Mouse (Mus musculus): ENCODE measurements around the gene Ccdc80. TPM values are rescaled to one million over a fixed set of nuclear protein-coding genes. Genes with fewer than 3 reads are reported as not detected.
A peak's percentile ranks its signal among the peaks of the same experiment; 100 is the strongest.

The Ccdc80 gene
- polyA plus RNA-seq, 1 experiment from 2014 or later = 76.3 TPM

- Histone ChIP-seq H3K4me2 (ENCODE audit: low read depth, low read length) (no peak overlapping the region), H3K27me3 (ENCODE audit: control insufficient read depth, insufficient read depth, low read depth, low read length) (no peaks in the 10 kb centered on the region), H3K36me3 (ENCODE audit: control insufficient read depth, insufficient read depth, low read length) (no peaks in the 10 kb centered on the region), H3K4me3 (ENCODE audit: low read length) (no peak overlapping the region), H3K9me3 (ENCODE audit: control insufficient read depth, low read length) (no peaks in the 10 kb centered on the region), H3K9ac (ENCODE audit: low read length) (no peak overlapping the region), H3K27ac (ENCODE audit: low read length) (no peak overlapping the region), H3K4me1 (replicated peaks; ENCODE audit: control insufficient read depth, insufficient read depth, low read length) (peaks cover 8% of the 10 kb centered on the region)
- ATAC-seq (ENCODE audit: low read depth) = no peak
- 78% methylated on average over 1 of the region's 1 CpGs for WGBS
Measured at GRCm38 (mm10) chr16:45088842-45089241, 4.4 kb upstream of the Ccdc80 start.

GRCm38 (mm10) chr16:45090005-45090404, 3.2 kb upstream of the Ccdc80 start:
- WGBS = 7% methylated on average over 10 of the region's 10 CpGs
- H3K36me3 ChIP-seq (ENCODE audit: control insufficient read depth, insufficient read depth, low read length) = no peaks in the 10 kb centered on the region
- H3K9me3 ChIP-seq (ENCODE audit: control insufficient read depth, low read length) = no peaks in the 10 kb centered on the region
- no peak overlapping the region for H3K4me3 ChIP-seq (ENCODE audit: low read length)
- H3K27ac ChIP-seq (ENCODE audit: low read length) = no peak overlapping the region
- H3K4me1 ChIP-seq (replicated peaks; ENCODE audit: control insufficient read depth, insufficient read depth, low read length) = peaks cover 8% of the 10 kb centered on the region
- H3K4me2 ChIP-seq (ENCODE audit: low read depth, low read length) = no peak overlapping the region; the same call in 1 of the 2 replicates
- H3K9ac ChIP-seq (ENCODE audit: low read length) = no peak overlapping the region
- no peaks in the 10 kb centered on the region for H3K27me3 ChIP-seq (ENCODE audit: control insufficient read depth, insufficient read depth, low read depth, low read length)
- peak; percentile 63 for ATAC-seq (ENCODE audit: low read depth)

DNA sequence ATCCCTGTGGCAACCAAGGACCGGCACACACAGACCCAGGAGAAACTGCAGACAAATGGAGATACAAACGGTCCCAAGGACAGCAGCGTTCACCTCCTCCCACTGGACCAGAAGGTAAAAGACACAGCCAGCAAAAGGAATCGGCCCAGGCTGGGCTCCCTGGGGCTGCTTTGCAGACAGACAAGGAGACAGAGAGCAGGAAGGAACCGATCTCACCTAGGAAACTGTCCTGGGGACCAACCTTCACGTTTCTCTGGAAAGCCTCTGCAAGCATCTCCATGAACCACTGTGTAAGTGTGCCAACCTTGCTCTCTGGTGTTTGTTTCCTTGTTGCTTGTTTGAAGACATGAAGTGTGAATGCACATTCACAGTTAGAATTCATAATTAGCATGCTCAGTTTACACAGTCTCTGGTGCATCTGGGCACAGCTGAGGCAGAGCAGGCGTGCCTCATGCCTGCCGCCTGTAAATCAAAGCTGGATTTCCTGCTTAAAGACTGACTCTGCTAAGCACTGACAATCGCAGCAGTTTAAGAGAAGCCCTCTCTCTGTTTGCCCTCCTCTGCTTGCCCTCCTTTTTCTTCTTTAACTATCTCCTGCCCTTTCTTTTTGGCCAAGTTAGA, 1.0 kb downstream of the Ccdc80 start:
- Histone ChIP-seq H3K36me3 (ENCODE audit: control insufficient read depth, insufficient read depth, low read length) (no peaks in the 10 kb centered on the region), H3K27ac (ENCODE audit: low read length) (peak overlapping the region; percentile 78), H3K4me2 (ENCODE audit: low read depth, low read length) (peak overlapping the region; percentile 80), H3K4me1 (replicated peaks; ENCODE audit: control insufficient read depth, insufficient read depth, low read length) (peaks cover 8% of the 10 kb centered on the region), H3K4me3 (ENCODE audit: low read length) (peak overlapping the region; percentile 55), H3K27me3 (ENCODE audit: control insufficient read depth, insufficient read depth, low read depth, low read length) (no peaks in the 10 kb centered on the region), H3K9me3 (ENCODE audit: control insufficient read depth, low read length) (no peaks in the 10 kb centered on the region), H3K9ac (ENCODE audit: low read length) (peak overlapping the region; percentile 77)
- 2% methylated on average over 9 of the region's 9 CpGs for whole genome bisulfite sequencing
- peak; percentile 21; the same call in 1 of the 2 replicates for ATAC-seq (ENCODE audit: low read depth)

GRCm38 (mm10) chr16:45095030-45095429, 1.8 kb downstream of the Ccdc80 start:
- ATAC-seq (ENCODE audit: low read depth) = no peak
- Histone ChIP-seq H3K4me1 (replicated peaks; ENCODE audit: control insufficient read depth, insufficient read depth, low read length) (peaks cover 8% of the 10 kb centered on the region), H3K9ac (ENCODE audit: low read length) (no peak overlapping the region)

GRCm38 (mm10) chr16:45095561-45096482, 2.6 kb downstream of the Ccdc80 start:
- Histone ChIP-seq H3K4me3 (ENCODE audit: low read length) (no peak overlapping the region), H3K27ac (ENCODE audit: low read length) (no peak overlapping the region)

More at GRCm38 (mm10) chr16:45095030-45095429, 1.8 kb downstream of the Ccdc80 start:
- Histone ChIP-seq H3K27me3 (ENCODE audit: control insufficient read depth, insufficient read depth, low read depth, low read length) (no peaks in the 10 kb centered on the region), H3K4me2 (ENCODE audit: low read depth, low read length) (peak overlapping the region; percentile 80; the same call in 1 of the 2 replicates), H3K27ac (ENCODE audit: low read length) (no peak overlapping the region), H3K36me3 (ENCODE audit: control insufficient read depth, insufficient read depth, low read length) (no peaks in the 10 kb centered on the region), H3K4me3 (ENCODE audit: low read length) (peak overlapping the region; percentile 55), H3K9me3 (ENCODE audit: control insufficient read depth, low read length) (no peaks in the 10 kb centered on the region)
- WGBS = 83% methylated on average over 13 of the region's 13 CpGs

GRCm38 (mm10) chr16:45097467-45097866, 4.3 kb downstream of the Ccdc80 start:
- no peaks in the 10 kb centered on the region for H3K27me3 ChIP-seq (ENCODE audit: control insufficient read depth, insufficient read depth, low read depth, low read length)
- no peaks in the 10 kb centered on the region for H3K9me3 ChIP-seq (ENCODE audit: control insufficient read depth, low read length)
- no peak overlapping the region for H3K27ac ChIP-seq (ENCODE audit: low read length)
- peaks cover 13% of the 10 kb centered on the region for H3K4me1 ChIP-seq (replicated peaks; ENCODE audit: control insufficient read depth, insufficient read depth, low read length)
- peak overlapping the region; percentile 35 for H3K4me2 ChIP-seq (ENCODE audit: low read depth, low read length)
- H3K36me3 ChIP-seq (ENCODE audit: control insufficient read depth, insufficient read depth, low read length) = no peaks in the 10 kb centered on the region
- WGBS = 96% methylated on average over 2 of the region's 2 CpGs
- no peak overlapping the region for H3K4me3 ChIP-seq (ENCODE audit: low read length)
- no peak overlapping the region for H3K9ac ChIP-seq (ENCODE audit: low read length)
- ATAC-seq (ENCODE audit: low read depth) = no peak

More at GRCm38 (mm10) chr16:45095561-45096482, 2.6 kb downstream of the Ccdc80 start:
- no peaks in the 10 kb centered on the region for H3K9me3 ChIP-seq (ENCODE audit: control insufficient read depth, low read length)
- no peak for ATAC-seq (ENCODE audit: low read depth)
- WGBS = 89% methylated on average over 26 of the region's 26 CpGs
- H3K4me1 ChIP-seq (replicated peaks; ENCODE audit: control insufficient read depth, insufficient read depth, low read length) = peaks cover 9% of the 10 kb centered on the region
- no peak overlapping the region for H3K9ac ChIP-seq (ENCODE audit: low read length)
- no peaks in the 10 kb centered on the region for H3K27me3 ChIP-seq (ENCODE audit: control insufficient read depth, insufficient read depth, low read depth, low read length)
- peak overlapping the region; percentile 80; the same call in 1 of the 2 replicates for H3K4me2 ChIP-seq (ENCODE audit: low read depth, low read length)
- no peaks in the 10 kb centered on the region for H3K36me3 ChIP-seq (ENCODE audit: control insufficient read depth, insufficient read depth, low read length)

DNA sequence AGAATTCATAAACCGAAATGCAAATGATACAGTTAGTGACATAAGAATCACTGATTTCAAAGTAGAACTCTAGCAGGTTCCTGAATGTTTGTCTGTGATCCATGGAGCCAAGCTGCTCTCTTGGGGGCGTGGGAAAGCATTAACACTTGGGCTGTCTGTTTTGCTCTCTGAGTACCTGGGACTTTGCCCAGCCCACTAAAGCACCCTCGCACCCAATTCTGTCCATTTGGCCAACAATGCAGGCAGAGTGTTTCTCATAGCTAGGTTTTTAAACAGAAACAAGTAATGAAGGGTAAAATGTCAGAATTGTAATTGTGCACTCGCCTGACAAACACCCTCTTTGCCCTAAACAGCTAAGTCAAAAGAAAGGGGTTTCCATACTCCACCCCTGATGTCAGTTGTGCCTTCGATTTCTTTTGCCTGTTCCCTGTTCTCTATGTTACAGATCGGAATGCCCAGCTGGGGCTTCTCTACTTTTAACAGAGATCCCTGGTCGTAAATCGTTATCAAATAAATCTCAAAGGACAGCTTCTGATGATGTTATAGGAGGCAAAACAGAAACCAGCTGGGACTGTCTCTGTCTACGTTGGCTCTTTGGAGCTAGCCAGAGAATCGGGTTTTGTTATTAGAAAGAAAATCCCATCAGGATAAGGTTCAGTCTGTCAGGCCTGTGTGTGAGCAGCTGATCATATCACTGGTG, 5.1 kb downstream of the Ccdc80 start:
- H3K4me3 ChIP-seq (ENCODE audit: low read length) = peak overlapping the region; percentile 26
- H3K27ac ChIP-seq (ENCODE audit: low read length) = peak overlapping the region; percentile 4; the same call in 1 of the 2 replicates
- ATAC-seq (ENCODE audit: low read depth) = peak; percentile 71
- H3K9ac ChIP-seq (ENCODE audit: low read length) = 0 out of 2 replicates have a peak overlapping the region, but pooled peaks have one; percentile 19
- peaks cover 9% of the 10 kb centered on the region for H3K4me1 ChIP-seq (replicated peaks; ENCODE audit: control insufficient read depth, insufficient read depth, low read length)
- WGBS = 46% methylated on average over 10 of the region's 10 CpGs
- no peaks in the 10 kb centered on the region for H3K27me3 ChIP-seq (ENCODE audit: control insufficient read depth, insufficient read depth, low read depth, low read length)
- no peaks in the 10 kb centered on the region for H3K36me3 ChIP-seq (ENCODE audit: control insufficient read depth, insufficient read depth, low read length)
- H3K9me3 ChIP-seq (ENCODE audit: control insufficient read depth, low read length) = no peaks in the 10 kb centered on the region
- H3K4me2 ChIP-seq (ENCODE audit: low read depth, low read length) = peak overlapping the region; percentile 46

DNA sequence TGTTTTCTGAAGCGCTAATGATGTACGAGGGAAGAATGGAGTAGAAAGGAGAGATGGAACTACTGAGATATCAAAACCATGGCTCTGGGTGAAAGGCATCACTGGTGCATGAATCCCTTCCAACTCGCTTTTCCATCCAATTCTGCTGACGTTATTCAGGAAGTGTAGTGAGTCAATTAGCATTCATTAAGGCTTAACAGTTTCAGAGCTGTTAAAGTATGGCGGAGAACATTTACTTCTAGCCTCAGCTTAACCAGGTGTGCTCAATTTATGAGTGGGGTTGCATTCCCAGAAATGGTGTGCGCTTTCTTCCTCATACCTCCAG, 5.6 kb downstream of the Ccdc80 start:
- no peak for ATAC-seq (ENCODE audit: low read depth)
- Histone ChIP-seq H3K4me1 (replicated peaks; ENCODE audit: control insufficient read depth, insufficient read depth, low read length) (peaks cover 5% of the 10 kb centered on the region), H3K27me3 (ENCODE audit: control insufficient read depth, insufficient read depth, low read depth, low read length) (no peaks in the 10 kb centered on the region), H3K36me3 (ENCODE audit: control insufficient read depth, insufficient read depth, low read length) (no peaks in the 10 kb centered on the region), H3K27ac (ENCODE audit: low read length) (peak overlapping the region; percentile 4; the same call in 1 of the 2 replicates), H3K9me3 (ENCODE audit: control insufficient read depth, low read length) (no peaks in the 10 kb centered on the region), H3K4me3 (ENCODE audit: low read length) (peak overlapping the region; percentile 26), H3K9ac (ENCODE audit: low read length) (no peak overlapping the region), H3K4me2 (ENCODE audit: low read depth, low read length) (peak overlapping the region; percentile 46)
- 55% methylated on average over 6 of the region's 6 CpGs for WGBS

GRCm38 (mm10) chr16:45100892-45101291, 7.7 kb downstream of the Ccdc80 start:
- H3K4me2 ChIP-seq (ENCODE audit: low read depth, low read length) = no peak overlapping the region
- ATAC-seq (ENCODE audit: low read depth) = 0 out of 2 replicates have a peak, but pooled peaks have one; percentile 18

More at GRCm38 (mm10) chr16:45100892-45101291, 7.7 kb downstream of the Ccdc80 start:
- no peaks in the 10 kb centered on the region for H3K36me3 ChIP-seq (ENCODE audit: control insufficient read depth, insufficient read depth, low read length)
- H3K4me3 ChIP-seq (ENCODE audit: low read length) = no peak overlapping the region
- no peak overlapping the region for H3K27ac ChIP-seq (ENCODE audit: low read length)
- no peaks in the 10 kb centered on the region for H3K9me3 ChIP-seq (ENCODE audit: control insufficient read depth, low read length)
- WGBS = 34% methylated on average over 3 of the region's 3 CpGs
- no peak overlapping the region for H3K9ac ChIP-seq (ENCODE audit: low read length)
- H3K27me3 ChIP-seq (ENCODE audit: control insufficient read depth, insufficient read depth, low read depth, low read length) = no peaks in the 10 kb centered on the region
- peaks cover 5% of the 10 kb centered on the region for H3K4me1 ChIP-seq (replicated peaks; ENCODE audit: control insufficient read depth, insufficient read depth, low read length)
